Mouse (Mus musculus): ENCODE results near the gene Dpysl4. TPM values are rescaled to one million over a fixed set of nuclear protein-coding genes. Genes with fewer than 3 reads are reported as not detected.

The Dpysl4 gene
- 0.83 TPM for polyA plus RNA-seq (2014; fragmentation: Illumina TruSeq; extraction: RNeasy Lipid Tissue Mini Kit (QIAGEN cat#74804); ENCODE audit: low read depth, low replicate concordance)

DNA sequence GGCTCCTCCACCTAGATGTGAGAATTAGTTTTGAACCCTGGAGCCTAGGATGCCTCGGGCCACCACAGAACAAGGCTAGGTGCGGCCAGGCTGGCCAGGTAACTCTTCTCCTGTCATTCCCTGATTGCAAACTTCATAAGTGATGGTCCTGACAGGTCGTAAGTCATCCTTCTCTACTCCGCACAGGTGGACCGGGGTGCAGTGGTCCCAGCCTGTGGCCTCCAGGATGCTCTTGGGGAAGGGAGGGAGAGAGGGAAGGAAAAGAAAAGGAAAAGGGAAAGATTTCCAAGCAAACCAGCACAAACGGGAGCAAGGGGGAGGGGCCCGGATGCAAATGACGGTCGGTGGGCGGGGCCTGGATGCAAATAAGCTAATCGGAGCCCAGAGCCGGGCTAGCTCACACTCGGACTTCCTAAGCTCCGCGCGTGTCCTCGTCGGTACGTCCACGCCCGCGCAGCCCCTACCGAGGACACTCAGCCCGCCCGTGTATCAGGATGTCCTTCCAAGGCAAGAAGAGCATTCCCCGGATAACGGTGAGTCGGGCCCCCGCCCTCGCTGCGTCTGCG lies at the start of gene Dpysl4:
Gene Dpysl4 (plus strand): TSS at position 373 of the 566 bp plus-strand sequence.

Other genes starting within 250 kb of the Dpysl4 start
- gene Ppp2r2d, start 239.9 kb upstream of the Dpysl4 start, polyA plus RNA-seq (2014; fragmentation: Illumina TruSeq; extraction: RNeasy Lipid Tissue Mini Kit (QIAGEN cat#74804); ENCODE audit: low read depth, low replicate concordance) = 39.0 TPM
- 31.8 TPM for gene Mapk1ip1, start 239.7 kb upstream of the Dpysl4 start, polyA plus RNA-seq (2014; fragmentation: Illumina TruSeq; extraction: RNeasy Lipid Tissue Mini Kit (QIAGEN cat#74804); ENCODE audit: low read depth, low replicate concordance)
- 296 TPM for gene Bnip3, start 176.5 kb upstream of the Dpysl4 start, polyA plus RNA-seq (2014; fragmentation: Illumina TruSeq; extraction: RNeasy Lipid Tissue Mini Kit (QIAGEN cat#74804); ENCODE audit: low read depth, low replicate concordance)
- gene Jakmip3, start 145.3 kb upstream of the Dpysl4 start, polyA plus RNA-seq (2014; fragmentation: Illumina TruSeq; extraction: RNeasy Lipid Tissue Mini Kit (QIAGEN cat#74804); ENCODE audit: low read depth, low replicate concordance) = 0.29 TPM
- 25.5 TPM for gene Lrrc27, start 127.0 kb downstream of the Dpysl4 start, polyA plus RNA-seq (2014; fragmentation: Illumina TruSeq; extraction: RNeasy Lipid Tissue Mini Kit (QIAGEN cat#74804); ENCODE audit: low read depth, low replicate concordance)
- 6.8 TPM for gene Stk32c, start 127.3 kb downstream of the Dpysl4 start, polyA plus RNA-seq (2014; fragmentation: Illumina TruSeq; extraction: RNeasy Lipid Tissue Mini Kit (QIAGEN cat#74804); ENCODE audit: low read depth, low replicate concordance)
- gene Pwwp2b, start 162.5 kb downstream of the Dpysl4 start, polyA plus RNA-seq (2014; fragmentation: Illumina TruSeq; extraction: RNeasy Lipid Tissue Mini Kit (QIAGEN cat#74804); ENCODE audit: low read depth, low replicate concordance) = 17.9 TPM